Mouse (Mus musculus): ENCODE results near the gene Snd1. TPM values are rescaled to one million over a fixed set of nuclear protein-coding genes. Genes with fewer than 3 reads are reported as not detected.

Snd1 gene
- polyA plus RNA-seq, 1 experiment from 2014 or later = 129 TPM

DNA sequence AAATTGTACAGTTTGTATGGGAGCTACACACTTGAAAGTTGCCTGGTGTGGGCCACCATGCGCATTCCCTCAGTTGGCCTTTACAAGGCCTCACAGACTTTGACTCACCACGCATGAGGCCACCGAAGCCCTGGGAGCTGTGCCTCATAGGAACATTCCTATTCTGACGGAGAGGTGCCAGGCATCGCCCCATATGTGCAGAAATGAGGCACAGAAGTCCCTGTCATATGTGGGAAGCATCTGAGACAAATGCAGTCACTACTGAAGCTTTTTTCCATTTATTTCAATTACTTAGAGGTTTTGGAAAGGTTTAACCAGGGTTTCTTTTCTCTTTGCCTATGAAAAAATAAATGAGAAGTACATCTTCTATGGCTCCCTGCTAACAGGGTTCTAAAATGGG lies 278.3 kb downstream of the Snd1 start:
- H3K4me2 ChIP-seq = no peak overlapping the region
- peaks cover 27% of the 10 kb centered on the region for H3K4me1 ChIP-seq
- H3K36me3 ChIP-seq = no peaks in the 10 kb centered on the region
- no peak overlapping the region for H3K27ac ChIP-seq
- ATAC-seq (replicated peaks; ENCODE audit: low FRiP score) = no peak
- no peak overlapping the region for H3K4me3 ChIP-seq (replicated peaks)
- no peak overlapping the region for H3K9ac ChIP-seq
- no peaks in the 10 kb centered on the region for H3K9me3 ChIP-seq (replicated peaks)
- WGBS = 96% methylated on average over 5 of the region's 5 CpGs
- no peaks in the 10 kb centered on the region for H3K27me3 ChIP-seq

DNA sequence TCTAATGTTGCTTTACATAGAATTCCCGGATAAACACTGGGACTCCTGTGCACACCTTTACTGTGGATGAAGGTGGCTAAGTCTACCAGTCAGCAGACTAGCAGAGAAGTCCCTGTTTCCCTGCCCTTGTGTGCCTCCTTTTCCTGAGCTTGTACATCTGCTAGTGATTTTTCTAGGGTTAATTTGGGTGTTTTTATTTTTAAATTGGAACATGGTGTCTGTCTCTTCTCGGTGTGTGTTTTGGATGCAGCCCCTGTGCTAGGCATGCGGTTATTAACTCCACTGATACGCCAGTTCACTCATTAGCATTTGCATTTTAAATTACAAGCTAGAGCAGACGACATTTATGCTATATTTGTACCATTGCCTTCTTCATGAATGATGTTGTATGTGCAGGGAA lies 278.7 kb downstream of the Snd1 start:
- H3K4me1 ChIP-seq = peaks cover 26% of the 10 kb centered on the region
- 89% methylated on average over 5 of the region's 5 CpGs for WGBS
- H3K36me3 ChIP-seq = no peaks in the 10 kb centered on the region
- no peak for ATAC-seq (replicated peaks; ENCODE audit: low FRiP score)
- H3K4me2 ChIP-seq = no peak overlapping the region
- H3K9ac ChIP-seq = no peak overlapping the region
- no peaks in the 10 kb centered on the region for H3K27me3 ChIP-seq
- no peak overlapping the region for H3K4me3 ChIP-seq (replicated peaks)
- H3K27ac ChIP-seq = no peak overlapping the region
- no peaks in the 10 kb centered on the region for H3K9me3 ChIP-seq (replicated peaks)

DNA sequence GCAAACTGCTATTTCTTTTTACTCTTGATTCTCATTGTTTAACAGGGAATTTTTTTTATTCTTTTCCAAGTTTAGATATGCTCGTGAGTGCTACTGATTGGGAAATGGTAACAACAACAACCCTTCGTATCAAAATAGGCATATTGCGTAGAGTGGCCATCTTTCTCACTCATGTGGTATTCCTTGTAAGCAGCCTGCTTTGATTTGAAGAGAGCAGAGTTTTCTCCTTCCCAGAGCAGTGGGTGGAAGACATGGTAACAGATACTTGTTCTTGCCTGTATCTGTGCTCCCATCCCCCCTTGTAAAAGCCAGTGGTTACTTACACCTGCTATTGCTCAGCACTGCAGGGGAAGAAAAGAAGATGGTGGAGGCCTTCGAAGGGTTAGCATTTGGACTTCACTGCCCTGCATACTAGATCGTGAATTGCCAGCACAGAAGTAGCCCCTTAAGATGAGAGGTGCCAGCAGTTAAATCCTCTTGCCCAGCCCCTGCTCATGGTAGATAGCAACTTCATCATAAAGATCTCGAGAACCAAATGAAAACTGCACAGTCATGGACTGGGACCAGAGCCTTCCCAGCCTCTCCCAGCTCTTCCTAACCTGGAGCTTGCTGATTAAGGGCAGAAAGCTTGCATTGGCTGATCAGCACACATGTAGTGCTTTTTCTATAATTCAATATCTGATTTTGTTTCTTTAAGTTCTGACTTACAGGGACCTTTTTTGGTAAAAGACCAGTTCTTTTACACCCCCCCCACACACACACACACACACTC lies 279.4 kb downstream of the Snd1 start:
- Histone ChIP-seq H3K4me3 (replicated peaks) (no peak overlapping the region), H3K4me1 (peaks cover 20% of the 10 kb centered on the region), H3K36me3 (no peaks in the 10 kb centered on the region), H3K9ac (no peak overlapping the region), H3K4me2 (no peak overlapping the region), H3K27me3 (no peaks in the 10 kb centered on the region), H3K9me3 (replicated peaks) (no peaks in the 10 kb centered on the region), H3K27ac (no peak overlapping the region)
- no peak for ATAC-seq (replicated peaks; ENCODE audit: low FRiP score)
- WGBS = 91% methylated on average over 6 of the region's 6 CpGs

DNA sequence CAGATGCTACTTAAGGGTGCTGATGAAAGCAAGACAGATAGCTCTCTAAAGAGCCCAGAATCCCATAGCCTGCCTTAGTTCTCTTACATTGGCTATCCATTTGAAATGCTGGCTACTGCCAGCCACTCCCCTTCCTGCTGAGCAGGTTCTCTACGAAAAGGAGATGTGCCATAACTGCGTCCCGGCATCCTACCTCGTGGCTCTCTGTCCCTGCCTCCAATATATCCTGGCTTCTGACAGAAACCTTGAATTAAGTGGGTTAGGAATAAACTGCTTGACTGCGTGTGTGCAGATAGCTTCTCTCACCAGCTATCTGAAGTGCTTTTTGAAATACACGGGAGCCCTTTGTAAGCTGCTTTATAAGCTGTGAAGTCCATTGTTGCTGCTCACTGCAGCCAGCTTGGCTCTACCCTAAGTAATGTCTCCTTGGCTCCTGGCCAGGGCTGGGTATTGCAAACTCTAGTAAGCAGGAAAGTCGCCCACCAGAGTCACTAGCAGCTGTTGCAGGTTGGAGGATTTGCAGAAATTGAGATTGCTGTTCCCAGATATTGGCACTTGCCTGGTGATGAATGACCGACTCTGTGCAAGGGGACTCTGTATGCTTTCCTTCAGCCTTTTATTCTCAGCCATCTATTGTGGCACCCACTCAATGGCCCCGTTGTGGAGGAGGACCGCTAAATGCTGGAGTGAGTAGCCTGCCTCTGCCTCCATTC lies 281.5 kb downstream of the Snd1 start:
- H3K27me3 ChIP-seq = no peaks in the 10 kb centered on the region
- ATAC-seq (replicated peaks; ENCODE audit: low FRiP score) = no peak
- H3K4me3 ChIP-seq (replicated peaks) = no peak overlapping the region
- WGBS = 74% methylated on average over 10 of the region's 10 CpGs
- no peaks in the 10 kb centered on the region for H3K36me3 ChIP-seq
- no peaks in the 10 kb centered on the region for H3K9me3 ChIP-seq (replicated peaks)
- H3K4me1 ChIP-seq = peaks cover 16% of the 10 kb centered on the region
- peak overlapping the region; percentile 52 for H3K27ac ChIP-seq
- H3K4me2 ChIP-seq = no peak overlapping the region
- no peak overlapping the region for H3K9ac ChIP-seq

DNA sequence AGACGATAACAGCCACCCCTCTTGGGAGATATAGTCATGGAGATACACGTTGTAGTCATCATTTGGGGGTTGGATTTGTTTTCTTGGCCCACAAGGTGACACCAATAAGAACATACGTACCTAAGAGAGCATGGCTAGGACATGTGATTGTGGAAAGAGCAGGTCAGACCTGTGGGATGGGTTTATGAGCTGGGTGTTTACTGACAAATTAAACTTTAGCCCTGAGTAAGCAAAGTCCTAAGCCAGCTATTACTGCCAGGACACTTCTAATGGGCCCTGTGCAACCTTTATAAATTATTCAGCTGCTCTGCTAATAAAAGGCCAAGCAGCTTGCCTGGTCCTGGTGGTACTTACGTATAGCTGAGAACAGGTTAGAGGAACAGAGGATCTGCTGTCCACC lies 283.4 kb downstream of the Snd1 start:
- Histone ChIP-seq H3K36me3 (no peaks in the 10 kb centered on the region), H3K27me3 (no peaks in the 10 kb centered on the region), H3K4me3 (replicated peaks) (no peak overlapping the region), H3K9ac (no peak overlapping the region), H3K4me1 (peaks cover 26% of the 10 kb centered on the region), H3K9me3 (replicated peaks) (no peaks in the 10 kb centered on the region), H3K4me2 (no peak overlapping the region), H3K27ac (no peak overlapping the region)
- no peak for ATAC-seq (replicated peaks; ENCODE audit: low FRiP score)
- 63% methylated on average over 4 of the region's 4 CpGs for WGBS

DNA sequence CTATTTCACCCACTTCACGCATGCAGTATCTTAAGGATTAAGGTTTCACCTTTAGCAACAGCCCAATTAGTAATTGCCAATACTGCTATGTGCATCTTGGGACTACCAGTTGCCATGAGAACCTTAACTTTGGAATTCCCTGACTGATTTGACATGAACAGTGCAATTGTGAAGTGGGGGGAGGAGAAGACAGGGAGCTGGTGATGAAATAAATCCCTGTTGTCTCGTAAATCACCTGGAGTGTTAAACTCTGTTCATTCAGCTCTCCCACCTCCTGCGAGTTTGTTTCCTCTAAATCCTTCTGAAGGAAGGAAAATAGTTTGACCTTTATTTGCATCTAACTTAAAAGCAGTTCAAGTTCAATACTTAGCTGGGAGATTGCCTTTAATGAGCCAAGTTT lies 286.8 kb downstream of the Snd1 start:
- Histone ChIP-seq H3K27ac (no peak overlapping the region), H3K4me3 (replicated peaks) (no peak overlapping the region), H3K4me2 (no peak overlapping the region), H3K9me3 (replicated peaks) (no peaks in the 10 kb centered on the region), H3K4me1 (peaks cover 24% of the 10 kb centered on the region), H3K27me3 (no peaks in the 10 kb centered on the region), H3K36me3 (no peaks in the 10 kb centered on the region), H3K9ac (no peak overlapping the region)
- 41% methylated on average over 3 of the region's 3 CpGs for whole genome bisulfite sequencing
- ATAC-seq (replicated peaks; ENCODE audit: low FRiP score) = no peak

DNA sequence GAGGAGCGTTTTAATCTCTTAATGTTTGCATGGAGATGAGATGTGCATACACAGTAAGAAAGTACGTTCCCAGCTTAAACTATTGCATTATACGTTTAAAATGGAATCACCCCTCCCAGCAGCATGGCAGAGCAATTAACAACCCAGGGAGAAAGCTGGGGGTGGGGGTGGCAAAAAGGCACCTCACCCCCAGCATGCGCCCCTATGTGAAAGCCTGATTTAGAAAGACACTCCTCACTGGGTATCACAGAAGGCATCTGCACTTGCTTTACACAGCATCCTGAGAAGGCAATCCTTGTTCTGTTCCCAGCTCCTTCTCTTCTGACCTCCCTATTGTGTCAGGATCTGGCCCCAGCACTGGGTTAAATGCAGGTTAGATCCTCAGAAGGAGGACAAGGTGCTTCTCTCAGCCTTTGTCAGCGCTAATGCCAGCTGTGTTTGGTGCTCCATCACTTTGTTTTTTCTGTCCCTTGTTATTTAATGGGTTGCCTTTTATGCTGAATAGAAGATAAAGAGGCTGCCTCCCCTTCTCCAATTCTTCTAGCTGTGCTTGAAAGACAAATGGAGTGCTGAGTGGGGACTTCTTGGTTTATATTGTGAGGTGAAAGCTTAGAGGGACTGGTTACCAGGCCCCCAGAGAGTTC lies 287.3 kb downstream of the Snd1 start:
- WGBS = 39% methylated on average over 5 of the region's 5 CpGs
- ATAC-seq (replicated peaks; ENCODE audit: low FRiP score) = no peak
- no peak overlapping the region for H3K27ac ChIP-seq
- no peak overlapping the region for H3K4me3 ChIP-seq (replicated peaks)
- H3K4me1 ChIP-seq = peaks cover 24% of the 10 kb centered on the region
- H3K9me3 ChIP-seq (replicated peaks) = no peaks in the 10 kb centered on the region
- no peaks in the 10 kb centered on the region for H3K27me3 ChIP-seq
- H3K9ac ChIP-seq = no peak overlapping the region
- no peak overlapping the region for H3K4me2 ChIP-seq
- no peaks in the 10 kb centered on the region for H3K36me3 ChIP-seq

DNA sequence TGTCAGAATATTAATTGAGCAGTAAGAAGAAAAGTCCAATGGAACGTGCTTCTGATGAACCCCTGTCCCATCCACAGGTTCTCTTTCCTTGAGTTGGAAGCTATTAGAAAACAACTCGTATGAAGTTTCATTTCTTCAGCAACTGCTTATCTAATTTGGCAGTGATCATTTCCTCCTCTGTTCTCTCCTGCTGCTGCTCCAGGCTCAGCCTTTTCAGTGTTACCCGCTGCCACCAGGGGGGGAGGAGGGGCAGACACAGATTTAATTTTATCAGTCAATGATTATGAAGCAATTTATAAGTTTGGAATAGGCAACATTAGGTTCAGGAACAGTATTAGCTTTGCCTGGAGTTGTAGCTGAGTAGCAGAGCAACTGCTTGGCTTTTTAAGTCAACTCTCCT lies 291.7 kb downstream of the Snd1 start:
- H3K4me3 ChIP-seq (replicated peaks) = no peak overlapping the region
- 72% methylated on average over 3 of the region's 3 CpGs for WGBS
- H3K9ac ChIP-seq = no peak overlapping the region
- no peak for ATAC-seq (replicated peaks; ENCODE audit: low FRiP score)
- peaks cover 12% of the 10 kb centered on the region for H3K4me1 ChIP-seq
- H3K36me3 ChIP-seq = peaks cover 12% of the 10 kb centered on the region
- H3K27ac ChIP-seq = no peak overlapping the region
- H3K9me3 ChIP-seq (replicated peaks) = no peaks in the 10 kb centered on the region
- H3K4me2 ChIP-seq = no peak overlapping the region
- H3K27me3 ChIP-seq = no peaks in the 10 kb centered on the region

DNA sequence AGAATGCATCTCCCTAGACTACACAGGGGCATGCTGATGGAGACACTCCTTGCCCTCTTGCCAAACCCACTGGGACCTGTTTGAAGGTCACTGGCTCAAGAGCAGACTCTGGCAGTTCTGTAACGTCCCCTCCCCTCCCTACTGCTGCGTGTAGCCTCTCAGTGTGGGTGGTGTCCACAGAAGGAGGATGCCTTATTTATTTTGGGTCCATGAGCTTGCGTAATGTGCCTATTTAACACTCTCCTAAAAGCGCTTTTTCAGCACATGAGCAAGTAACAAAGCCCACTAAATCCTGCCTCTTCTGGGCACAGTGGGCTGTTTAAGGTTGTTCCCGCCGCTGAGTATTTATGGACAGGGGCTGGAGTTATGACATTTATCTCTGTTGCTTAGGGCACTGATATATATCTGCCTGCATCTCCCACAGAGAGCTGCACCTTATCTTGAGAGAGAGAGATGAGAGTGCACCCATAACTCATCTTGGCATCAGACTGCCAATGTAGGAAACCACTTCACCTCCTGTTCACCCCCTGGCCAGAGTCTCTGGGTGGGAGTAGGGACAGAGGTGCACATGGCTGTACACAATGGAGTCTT lies 293.0 kb downstream of the Snd1 start:
- no peak overlapping the region for H3K27ac ChIP-seq
- peaks cover 12% of the 10 kb centered on the region for H3K36me3 ChIP-seq
- 49% methylated on average over 6 of the region's 6 CpGs for WGBS
- H3K4me1 ChIP-seq = 0 out of 2 replicates have a peak, but pooled peaks cover 3% of the 10 kb centered on the region
- no peaks in the 10 kb centered on the region for H3K9me3 ChIP-seq (replicated peaks)
- no peak for ATAC-seq (replicated peaks; ENCODE audit: low FRiP score)
- no peaks in the 10 kb centered on the region for H3K27me3 ChIP-seq
- H3K9ac ChIP-seq = no peak overlapping the region
- no peak overlapping the region for H3K4me2 ChIP-seq
- no peak overlapping the region for H3K4me3 ChIP-seq (replicated peaks)

DNA sequence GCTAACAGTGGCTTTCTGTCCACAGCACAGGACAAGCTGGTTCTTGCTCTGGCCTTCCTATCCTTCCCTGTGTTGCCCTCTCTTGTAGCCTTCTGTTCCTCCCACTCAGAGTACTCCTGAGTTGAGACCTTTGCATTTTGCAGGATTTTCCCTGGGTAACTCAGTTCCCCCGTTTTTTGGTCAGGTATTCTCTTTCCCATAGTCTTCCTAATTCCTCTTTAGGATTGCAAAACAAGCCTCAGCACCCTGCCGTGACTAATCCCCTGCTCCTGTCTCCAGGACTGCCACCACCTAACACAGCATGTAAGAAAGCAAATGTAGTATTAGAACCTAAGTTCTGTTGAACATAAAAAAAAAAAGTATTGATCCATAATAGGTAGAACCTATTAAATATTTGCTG lies 296.4 kb downstream of the Snd1 start:
- ATAC-seq (replicated peaks; ENCODE audit: low FRiP score) = no peak
- Histone ChIP-seq H3K27ac (no peak overlapping the region), H3K27me3 (no peaks in the 10 kb centered on the region), H3K4me2 (no peak overlapping the region), H3K36me3 (peaks cover 15% of the 10 kb centered on the region), H3K4me1 (0 out of 2 replicates have a peak, but pooled peaks cover 3% of the 10 kb centered on the region), H3K9ac (no peak overlapping the region), H3K9me3 (replicated peaks) (no peaks in the 10 kb centered on the region), H3K4me3 (replicated peaks) (no peak overlapping the region)
- 61% methylated on average over 2 of the region's 2 CpGs for WGBS

DNA sequence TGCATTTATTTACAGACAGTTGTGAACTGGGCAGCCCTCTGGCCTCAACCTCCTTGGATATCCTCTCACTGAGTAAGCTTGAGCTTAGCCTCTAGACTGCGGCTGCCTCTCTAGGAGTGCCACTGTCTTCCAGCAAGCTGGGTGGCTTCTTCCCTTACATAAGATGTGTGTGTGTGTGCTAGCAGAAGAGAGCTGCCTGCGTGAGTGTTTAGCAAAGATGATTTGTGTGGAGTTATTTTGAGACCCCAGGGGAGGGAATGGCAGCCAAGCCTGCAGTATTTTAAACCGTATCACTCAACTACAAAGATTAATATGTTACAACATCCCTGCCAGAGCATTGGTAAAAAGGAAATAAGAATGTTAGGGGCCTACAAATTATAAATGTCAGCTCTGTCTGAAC lies 306.8 kb downstream of the Snd1 start:
- H3K9ac ChIP-seq = no peak overlapping the region
- no peaks in the 10 kb centered on the region for H3K9me3 ChIP-seq (replicated peaks)
- 0 out of 2 replicates have a peak overlapping the region, but pooled peaks have one; percentile 20 for H3K27ac ChIP-seq
- ATAC-seq (replicated peaks; ENCODE audit: low FRiP score) = no peak
- H3K36me3 ChIP-seq = no peaks in the 10 kb centered on the region
- H3K27me3 ChIP-seq = no peaks in the 10 kb centered on the region
- peaks cover 10% of the 10 kb centered on the region; the same call in 1 of the 2 replicates for H3K4me1 ChIP-seq
- H3K4me3 ChIP-seq (replicated peaks) = no peak overlapping the region
- no peak overlapping the region for H3K4me2 ChIP-seq
- 35% methylated on average over 3 of the region's 3 CpGs for WGBS

DNA sequence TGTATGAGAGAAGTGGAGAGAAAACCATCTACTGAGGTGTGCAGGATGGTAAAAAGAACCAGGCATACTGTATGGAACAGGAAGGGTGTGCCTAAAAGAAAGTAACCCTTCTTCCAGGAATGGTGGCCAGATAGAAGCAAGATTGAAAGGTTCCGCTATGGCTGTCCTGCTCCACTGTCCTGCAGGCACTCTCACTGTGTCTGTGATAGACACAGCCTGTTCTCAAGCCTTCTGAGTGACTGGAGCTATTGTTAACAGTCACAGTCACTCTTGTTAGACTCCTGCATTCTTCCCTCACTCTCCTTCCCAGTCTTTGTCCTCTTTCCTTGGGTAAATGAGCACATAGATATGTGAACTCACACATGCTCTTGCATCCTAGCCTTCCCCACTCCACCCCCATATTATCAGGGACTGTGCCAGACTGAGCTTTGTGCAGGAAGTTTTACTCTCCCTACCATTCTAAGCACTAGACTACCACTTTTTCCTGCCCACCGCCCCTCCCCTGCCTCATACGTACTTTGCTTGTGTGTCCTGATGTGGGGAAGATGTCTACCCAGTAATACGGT lies 308.2 kb downstream of the Snd1 start:
- Histone ChIP-seq H3K27me3 (no peaks in the 10 kb centered on the region), H3K9ac (no peak overlapping the region), H3K27ac (no peak overlapping the region), H3K4me3 (replicated peaks) (no peak overlapping the region), H3K4me2 (no peak overlapping the region), H3K4me1 (peaks cover 10% of the 10 kb centered on the region; the same call in 1 of the 2 replicates), H3K9me3 (replicated peaks) (no peaks in the 10 kb centered on the region), H3K36me3 (no peaks in the 10 kb centered on the region)
- WGBS = 86% methylated on average over 4 of the region's 4 CpGs
- no peak for ATAC-seq (replicated peaks; ENCODE audit: low FRiP score)

Measured in kidney, embryonic 15.5 days (tissue).